Mouse (Mus musculus) erythroblast, embryonic 14.5 days (primary cell): Measurements from ENCODE around the gene Svep1. TPM values are rescaled to one million over a fixed set of nuclear protein-coding genes. Genes with fewer than 3 reads are reported as not detected.

ENCODE experiments used
- H3K27me3 ChIP-seq: 2 replicates; pipeline ENCODE4 v1.6.1; 2012; ENCODE audit warnings: inconsistent platforms; ENCODE audit not compliant: control insufficient read depth
- H3K36me3 ChIP-seq: 2 replicates; pipeline ENCODE4 v1.6.1; 2012; ENCODE audit warnings: mild to moderate bottlenecking, inconsistent platforms; ENCODE audit not compliant: control insufficient read depth
- H3K4me1 ChIP-seq: 2 replicates; pipeline ENCODE4 v1.6.1; 2012; ENCODE audit warnings: inconsistent platforms; ENCODE audit not compliant: control insufficient read depth
- H3K4me3 ChIP-seq: replicated peaks from 2 replicates; pipeline ENCODE3; 2012; ENCODE audit warnings: moderate library complexity, mild to moderate bottlenecking, inconsistent platforms
- H3K9me3 ChIP-seq: 2 replicates; pipeline ENCODE4 v1.6.1; 2012; ENCODE audit warnings: low read length, inconsistent platforms, mixed read lengths; ENCODE audit not compliant: control insufficient read depth
- GATA1 ChIP-seq: IDR thresholded peaks from 2 replicates; pipeline ENCODE4 v1.6.1; 2012; ENCODE audit warnings: low read length, inconsistent platforms, mixed read lengths
- TAL1 ChIP-seq: IDR thresholded peaks from 3 replicates; pipeline ENCODE4 v1.6.1; 2012; ENCODE audit warnings: low read length, inconsistent platforms, mixed read lengths
- polyA plus RNA-seq: library from polyadenylated mRNA; stranded (reverse); fragments of >175 nt; gene quantifications from 2 replicates; pipeline ENCODE4 v1.2.3, GENCODE M21; 2012

Svep1 gene
- polyA plus RNA-seq, 1 experiment = under 0.01 TPM

DNA sequence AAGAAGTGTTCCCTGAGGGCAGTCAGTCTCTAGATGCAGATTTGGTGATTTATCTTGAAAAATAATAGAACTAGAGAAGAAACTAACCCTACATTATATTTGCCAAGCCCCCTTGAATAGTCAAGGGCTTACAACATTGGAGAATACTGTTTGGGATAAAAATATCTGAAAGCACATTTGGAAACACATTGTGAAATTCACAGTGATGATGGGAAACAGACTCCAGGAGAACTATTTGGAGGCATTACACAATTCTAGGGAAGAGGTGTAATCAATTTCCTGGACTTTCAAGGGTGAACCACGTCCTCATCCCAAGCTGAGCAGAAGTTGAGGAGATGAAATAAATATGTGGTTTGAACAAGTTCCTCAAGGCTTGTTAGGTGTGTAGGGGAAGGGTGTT lies 57.5 kb downstream of the Svep1 start:
- no peaks in the 10 kb centered on the region for H3K4me1 ChIP-seq
- no peak overlapping the region for H3K4me3 ChIP-seq
- TF ChIP-seq TAL1 (no peak), GATA1 (no peak)
- no peaks in the 10 kb centered on the region for H3K36me3 ChIP-seq
- peaks cover 4% of the 10 kb centered on the region; the same call in 1 of the 2 replicates for H3K9me3 ChIP-seq
- H3K27me3 ChIP-seq = no peaks in the 10 kb centered on the region

DNA sequence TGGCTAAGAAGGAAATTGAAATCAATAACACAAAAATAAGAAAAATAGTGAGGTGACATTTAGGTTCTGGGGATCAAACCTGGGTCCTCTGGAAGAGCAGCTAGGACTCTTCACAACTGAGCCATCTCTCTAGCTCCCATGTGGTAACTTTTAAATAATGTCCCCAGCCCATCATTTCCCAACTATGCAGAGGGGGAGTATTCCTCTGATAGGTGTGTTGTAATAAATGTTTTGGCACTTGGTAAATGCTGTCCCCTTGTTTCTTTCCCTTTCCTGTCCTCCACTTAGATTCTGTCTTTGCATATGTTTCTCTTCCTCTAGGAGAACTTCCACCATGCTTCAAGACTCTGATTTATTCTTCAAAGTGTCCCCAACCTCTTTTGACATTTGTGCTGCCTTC lies 58.1 kb downstream of the Svep1 start:
- no peaks in the 10 kb centered on the region for H3K4me1 ChIP-seq
- TF ChIP-seq GATA1 (no peak), TAL1 (no peak)
- peaks cover 4% of the 10 kb centered on the region; the same call in 1 of the 2 replicates for H3K9me3 ChIP-seq
- H3K4me3 ChIP-seq = no peak overlapping the region
- H3K36me3 ChIP-seq = no peaks in the 10 kb centered on the region
- H3K27me3 ChIP-seq = no peaks in the 10 kb centered on the region

DNA sequence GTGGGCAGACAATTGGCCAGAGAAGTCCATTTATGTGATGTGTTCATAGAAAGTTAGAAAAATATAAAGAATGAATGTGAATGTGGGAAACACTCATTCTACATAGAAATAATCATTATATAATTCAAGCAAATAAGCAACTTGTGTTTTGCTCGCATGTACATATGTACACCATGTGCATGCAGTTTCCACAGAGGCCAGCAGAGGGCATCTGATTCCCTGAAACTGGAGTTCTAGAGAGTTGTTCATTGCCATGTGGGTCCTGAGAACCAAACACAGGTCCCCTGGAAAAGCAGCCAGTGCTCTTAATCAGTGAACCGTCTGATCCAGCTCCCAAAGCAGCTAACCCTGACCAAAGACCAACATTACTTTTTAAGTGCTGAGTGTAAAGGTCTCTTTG lies 60.0 kb downstream of the Svep1 start:
- Histone ChIP-seq H3K36me3 (no peaks in the 10 kb centered on the region), H3K4me1 (no peaks in the 10 kb centered on the region), H3K9me3 (peaks cover 4% of the 10 kb centered on the region; the same call in 1 of the 2 replicates), H3K4me3 (no peak overlapping the region), H3K27me3 (no peaks in the 10 kb centered on the region)
- TF ChIP-seq GATA1 = no peak
- no peak for TF ChIP-seq TAL1

DNA sequence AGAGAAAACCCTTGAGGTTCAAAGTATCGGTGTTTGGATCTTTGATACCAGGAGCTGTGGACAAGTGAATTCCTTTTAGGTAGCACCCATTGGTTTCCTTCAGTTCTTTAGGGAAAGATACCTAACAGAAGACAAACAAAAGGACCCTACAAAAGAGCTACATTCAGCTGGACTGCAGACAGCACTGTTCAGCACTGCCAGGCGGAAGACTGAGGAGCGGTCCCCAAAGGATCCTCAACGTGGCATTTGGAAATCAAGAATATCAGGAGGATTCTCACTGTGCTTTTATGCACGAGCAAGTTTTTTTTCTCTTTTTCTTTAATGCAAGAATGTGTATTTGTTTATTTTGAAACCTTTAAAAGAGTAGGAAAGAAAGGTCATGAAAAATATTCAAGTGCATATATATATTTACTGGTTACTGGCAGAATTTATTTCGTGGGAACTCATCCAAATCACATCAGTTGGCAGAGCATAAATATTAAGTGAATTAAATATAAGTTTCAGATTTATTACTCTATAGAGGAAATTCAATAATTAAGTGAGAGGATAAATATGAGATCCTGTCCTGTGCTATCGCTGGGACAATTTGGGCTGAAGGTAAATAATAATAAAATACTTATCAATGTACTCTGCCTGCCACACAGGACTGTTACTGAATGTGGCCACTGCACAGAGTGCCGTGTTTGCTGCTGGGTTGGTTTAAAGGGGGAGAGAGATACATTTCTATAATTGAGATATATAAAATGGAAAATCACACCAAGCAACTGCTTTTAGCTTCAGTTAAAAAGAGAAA lies 66.7 kb downstream of the Svep1 start:
- Histone ChIP-seq H3K4me1 (no peaks in the 10 kb centered on the region), H3K9me3 (no peaks in the 10 kb centered on the region), H3K4me3 (no peak overlapping the region), H3K36me3 (no peaks in the 10 kb centered on the region), H3K27me3 (no peaks in the 10 kb centered on the region)
- TF ChIP-seq TAL1 (no peak), GATA1 (no peak)

DNA sequence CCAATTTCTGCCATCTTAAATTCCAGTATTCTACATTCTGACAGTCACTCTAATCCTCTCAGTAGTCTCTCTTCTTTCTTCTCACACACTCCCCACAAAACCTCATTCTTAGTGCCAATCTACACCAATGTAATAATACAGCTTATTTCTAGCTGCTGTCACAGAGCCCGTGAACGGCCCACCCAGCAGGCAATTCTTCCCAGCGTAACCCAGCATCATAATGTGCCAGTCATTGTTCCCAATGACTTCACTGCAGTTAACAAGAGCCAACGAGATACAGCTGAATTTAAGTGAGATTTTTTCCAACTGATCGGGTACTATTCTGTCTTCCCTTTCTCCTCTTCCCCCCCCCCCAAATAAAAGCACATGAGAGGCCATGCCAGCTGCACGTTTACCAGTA lies 67.4 kb downstream of the Svep1 start:
- Histone ChIP-seq H3K36me3 (no peaks in the 10 kb centered on the region), H3K27me3 (no peaks in the 10 kb centered on the region), H3K4me3 (no peak overlapping the region), H3K9me3 (no peaks in the 10 kb centered on the region), H3K4me1 (no peaks in the 10 kb centered on the region)
- TF ChIP-seq GATA1 = no peak
- TF ChIP-seq TAL1 = no peak

DNA sequence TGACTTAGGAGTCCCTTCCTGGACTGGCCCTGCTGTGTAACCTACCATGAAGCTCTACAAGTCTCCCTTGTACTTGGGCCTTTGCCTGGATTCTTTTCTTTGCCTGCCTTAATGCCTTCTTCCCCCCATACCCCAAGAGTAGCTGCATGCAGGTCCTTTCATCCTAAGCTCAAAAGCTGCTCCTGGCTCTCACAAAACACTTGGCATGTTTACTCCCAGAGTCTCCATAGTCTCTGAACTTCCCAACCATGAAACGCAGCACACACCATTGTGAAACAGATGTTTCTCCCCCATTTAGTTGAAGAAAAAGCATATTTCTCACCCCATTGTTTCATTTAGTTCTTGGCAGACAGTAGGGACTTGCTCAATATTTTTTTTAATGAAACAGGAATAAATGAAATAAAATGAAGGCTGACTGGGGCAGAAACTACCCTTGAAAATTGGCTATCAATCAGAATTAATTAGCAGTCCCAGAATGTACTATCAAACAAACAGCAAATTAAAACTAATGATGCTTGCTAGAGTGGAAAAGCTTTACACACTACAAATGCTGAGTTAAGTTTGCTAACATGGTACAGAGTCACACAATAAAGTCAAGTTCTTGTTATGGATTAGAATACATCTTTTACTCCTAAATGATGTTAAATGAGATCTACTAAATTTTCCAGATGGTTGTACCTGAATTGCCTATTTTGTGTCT lies 72.9 kb downstream of the Svep1 start:
- Histone ChIP-seq H3K27me3 (no peaks in the 10 kb centered on the region), H3K4me1 (no peaks in the 10 kb centered on the region), H3K9me3 (no peaks in the 10 kb centered on the region), H3K4me3 (no peak overlapping the region), H3K36me3 (no peaks in the 10 kb centered on the region)
- no peak for TF ChIP-seq GATA1
- TF ChIP-seq TAL1 = no peak

DNA sequence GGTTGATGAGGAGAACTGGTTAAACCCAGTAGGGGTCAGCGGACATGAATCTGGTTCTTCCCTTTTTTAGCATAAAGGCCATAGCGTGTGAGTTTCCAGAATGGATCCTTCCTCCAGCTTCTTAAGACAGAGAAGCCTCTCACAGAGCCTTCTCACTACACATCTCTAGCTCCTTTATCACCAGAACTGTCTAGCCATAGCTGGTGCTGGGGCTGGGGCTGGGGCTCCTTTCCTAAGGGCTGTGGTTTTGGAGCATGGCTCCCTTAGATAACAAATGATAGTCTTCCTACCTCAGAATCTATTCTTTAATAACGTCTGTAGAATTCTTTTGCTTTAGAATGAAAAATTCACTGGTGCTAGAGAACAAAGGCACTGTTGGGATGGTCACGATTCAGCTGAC lies 76.8 kb downstream of the Svep1 start:
- TF ChIP-seq GATA1 = no peak
- TF ChIP-seq TAL1 = no peak
- Histone ChIP-seq H3K27me3 (no peaks in the 10 kb centered on the region), H3K4me3 (no peak overlapping the region), H3K4me1 (no peaks in the 10 kb centered on the region), H3K36me3 (no peaks in the 10 kb centered on the region), H3K9me3 (no peaks in the 10 kb centered on the region)

DNA sequence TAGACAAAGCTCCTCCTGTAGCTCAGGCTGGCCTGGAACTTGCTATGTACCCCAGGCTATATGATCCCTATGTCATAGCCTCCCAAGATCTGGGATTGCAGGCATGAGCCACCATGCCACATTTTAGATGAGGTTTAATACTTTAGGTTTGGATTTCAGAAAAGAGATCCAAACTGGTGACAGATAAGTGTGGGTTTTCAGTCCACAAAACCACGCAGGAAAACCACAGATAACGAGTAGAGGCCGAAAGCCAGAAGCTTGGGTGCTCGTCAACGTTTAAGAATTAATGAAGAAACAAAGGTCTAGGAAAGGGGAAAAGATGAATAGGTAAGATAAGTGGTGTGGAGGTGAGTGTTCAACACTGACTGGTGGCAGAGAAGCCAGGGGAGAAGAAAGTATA lies 79.6 kb downstream of the Svep1 start:
- Histone ChIP-seq H3K9me3 (no peaks in the 10 kb centered on the region), H3K36me3 (no peaks in the 10 kb centered on the region), H3K4me1 (no peaks in the 10 kb centered on the region), H3K27me3 (no peaks in the 10 kb centered on the region), H3K4me3 (no peak overlapping the region)
- TF ChIP-seq GATA1 = no peak
- TF ChIP-seq TAL1 = no peak

DNA sequence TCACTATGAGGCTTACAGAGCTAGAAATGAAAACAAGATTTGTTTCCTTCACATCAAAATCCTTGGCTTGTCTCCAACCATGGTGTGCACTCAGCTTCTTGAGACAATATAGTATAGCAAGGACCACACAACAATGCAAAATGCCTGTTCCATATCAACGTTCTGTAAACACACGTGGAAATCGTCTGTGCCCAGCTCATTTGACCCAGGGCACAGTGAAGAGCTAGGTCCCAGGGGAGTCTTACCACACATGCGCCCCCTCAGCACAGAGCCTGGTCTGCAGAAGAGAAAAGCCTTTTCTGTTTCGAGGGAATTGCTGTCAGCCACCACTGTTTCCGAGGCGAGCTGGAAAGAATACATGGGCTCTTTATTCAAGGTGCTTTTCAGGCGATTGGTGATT lies 91.2 kb downstream of the Svep1 start:
- Histone ChIP-seq H3K27me3 (no peaks in the 10 kb centered on the region), H3K4me1 (no peaks in the 10 kb centered on the region), H3K36me3 (no peaks in the 10 kb centered on the region), H3K4me3 (no peak overlapping the region), H3K9me3 (no peaks in the 10 kb centered on the region)
- TF ChIP-seq TAL1 (no peak), GATA1 (no peak)

DNA sequence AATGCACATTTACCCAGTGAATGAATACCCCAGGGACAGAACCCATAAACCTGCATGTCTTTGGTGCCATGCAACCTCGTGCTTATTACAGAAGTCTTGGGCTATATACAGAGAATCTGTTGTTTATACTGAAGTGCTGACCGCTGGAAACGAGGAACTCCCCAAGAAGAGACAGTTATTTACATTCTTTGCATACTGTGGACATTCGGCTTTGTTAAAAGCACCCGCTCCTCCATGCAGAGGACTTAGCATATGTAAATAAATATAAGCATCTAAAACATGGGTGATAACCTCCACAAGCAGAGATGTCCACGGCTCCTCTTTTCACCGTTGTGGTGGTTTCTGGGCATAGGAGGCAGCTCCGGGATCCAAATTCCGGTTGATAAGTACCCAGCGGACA lies 95.7 kb downstream of the Svep1 start:
- Histone ChIP-seq H3K4me1 (no peaks in the 10 kb centered on the region), H3K4me3 (no peak overlapping the region), H3K36me3 (no peaks in the 10 kb centered on the region), H3K9me3 (no peaks in the 10 kb centered on the region), H3K27me3 (no peaks in the 10 kb centered on the region)
- no peak for TF ChIP-seq TAL1
- TF ChIP-seq GATA1 = no peak
